Mouse (Mus musculus) T-helper 17 cell (primary cell): ENCODE data around the gene Sec23b.

ENCODE experiments used
- in situ Hi-C, 2 experiments: fragments of 300-600 bp; cut with MboI, MseI; formaldehyde crosslinking; loops; 1 replicate in 1 of 2; 2 replicates in 1 of 2; pipeline ENCODE4 v1.15.1; 2025; ENCODE audit warnings: high pct_unique_total_duplicates in 2 of 2

Sec23b gene

GRCm38 (mm10) chr2:144555820-144556552 lies at the start of gene Sec23b:
Sec23b (plus strand) TSS chr2:144556229.
- in situ Hi-C loops = no loop called here

DNA sequence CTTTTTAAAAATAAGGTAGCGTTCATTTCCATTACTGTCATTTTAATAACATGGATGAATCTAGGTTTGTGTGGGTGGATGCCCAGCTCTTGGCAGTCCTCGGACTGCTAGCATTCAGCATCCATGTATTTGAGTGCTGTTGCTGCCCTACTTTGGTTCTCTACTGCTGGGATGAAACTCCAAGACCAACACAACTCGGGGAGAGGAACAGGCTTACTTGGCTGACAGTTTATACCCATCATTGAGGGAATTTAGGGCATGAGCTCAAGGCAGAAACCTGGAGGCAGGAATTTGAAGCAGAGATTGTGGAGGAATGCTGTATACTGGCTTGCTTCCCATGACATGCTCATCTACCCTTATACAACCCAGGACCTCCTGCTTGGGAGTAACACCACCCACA lies 41.4 kb upstream of the Sec23b start:
- in situ Hi-C loops = no loop called here

DNA sequence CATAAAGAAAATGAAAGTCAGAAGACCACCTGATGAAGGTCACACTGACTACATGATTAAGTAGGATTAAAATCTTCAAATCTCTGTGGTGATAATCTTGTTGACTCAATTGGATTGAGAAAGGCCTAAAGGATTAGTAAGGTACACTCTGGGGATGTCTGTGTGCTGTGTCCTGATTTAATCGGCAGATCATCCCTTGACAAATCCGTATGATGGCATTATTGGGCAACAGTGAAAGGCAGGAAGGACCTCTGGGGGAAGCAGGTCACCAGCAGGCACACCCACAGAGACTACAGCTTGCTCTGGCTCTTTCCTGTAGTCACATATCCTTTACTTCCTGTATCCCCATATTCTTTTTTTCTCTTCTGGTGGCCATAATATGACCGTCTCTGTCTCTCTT lies 36.3 kb upstream of the Sec23b start:
- in situ Hi-C loops = no loop called here

DNA sequence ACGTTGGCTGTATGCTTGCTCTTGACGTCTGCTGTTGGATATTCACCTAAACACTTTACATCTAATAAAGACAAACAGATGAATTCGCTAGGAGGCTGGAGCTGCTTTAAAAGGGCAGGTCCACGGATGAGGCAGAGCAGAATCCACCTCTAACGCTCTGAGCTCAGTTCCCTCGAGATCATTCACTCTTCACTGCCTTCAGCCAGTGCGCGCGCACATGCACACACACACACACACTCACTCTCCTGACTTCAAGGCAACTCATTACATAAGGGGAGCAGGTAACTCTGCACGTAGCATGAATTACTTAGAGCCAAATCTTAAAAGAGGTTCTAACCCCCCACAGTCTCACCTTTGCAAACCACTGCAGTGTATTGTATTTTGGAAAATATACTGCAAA lies 30.2 kb upstream of the Sec23b start:
- in situ Hi-C loops = loop anchor here in 1 of 2 experiments (5.0 kb wide), 1 partner anchor 514 kb away; the partner anchor contains the start of gene Rrbp1

DNA sequence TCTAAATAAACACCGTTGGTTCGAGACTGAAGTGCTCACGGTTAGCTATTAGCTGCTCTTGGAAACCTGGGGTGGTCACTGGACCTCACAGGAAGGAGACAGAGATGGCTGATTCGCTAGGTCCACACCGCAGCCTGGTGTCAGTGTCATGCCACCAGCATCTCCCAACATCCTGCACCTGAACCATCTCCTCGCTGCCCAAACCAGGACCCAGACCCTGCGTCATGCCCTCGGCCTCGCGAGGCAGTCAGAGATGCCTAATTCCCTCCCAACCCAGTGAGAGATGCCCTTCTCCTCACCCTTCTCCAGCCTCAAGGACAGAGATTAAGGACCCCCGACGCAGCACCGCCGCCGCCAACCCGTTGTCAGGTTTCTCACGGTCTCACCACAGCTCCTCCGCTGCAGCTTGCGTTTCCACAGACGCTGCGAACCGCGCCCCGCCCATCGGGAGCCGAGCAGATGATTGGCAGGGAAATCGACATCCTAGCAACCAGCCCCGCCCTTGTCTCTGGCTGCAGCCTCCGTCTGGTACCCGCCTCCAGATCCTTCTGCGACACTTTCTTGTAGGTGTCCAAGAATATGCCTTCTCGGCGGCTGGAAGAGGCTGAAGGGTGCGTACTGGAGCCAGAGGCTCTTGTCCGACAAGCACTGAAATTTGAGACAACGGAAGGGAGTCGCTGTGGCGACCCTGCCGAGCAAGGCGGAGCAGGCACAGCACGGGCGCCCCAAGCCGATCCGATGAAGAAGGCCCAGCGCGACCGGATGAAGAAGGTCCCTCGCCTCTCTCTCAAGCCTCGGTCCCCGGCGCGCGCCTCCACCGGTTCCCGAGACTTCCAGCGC lies 28.8 kb upstream of the Sec23b start, which contains the start of the genes Dzank1 and Polr3f:
TSS of gene Dzank1 (minus strand) at position 434 of the 840 bp plus-strand sequence.
TSS of gene Polr3f (plus strand) at position 738 of the 840 bp plus-strand sequence.
- in situ Hi-C loops = loop anchor here in 1 of 2 experiments (5.0 kb wide), 1 partner anchor 515 kb away; the partner anchor contains the start of gene Rrbp1

DNA sequence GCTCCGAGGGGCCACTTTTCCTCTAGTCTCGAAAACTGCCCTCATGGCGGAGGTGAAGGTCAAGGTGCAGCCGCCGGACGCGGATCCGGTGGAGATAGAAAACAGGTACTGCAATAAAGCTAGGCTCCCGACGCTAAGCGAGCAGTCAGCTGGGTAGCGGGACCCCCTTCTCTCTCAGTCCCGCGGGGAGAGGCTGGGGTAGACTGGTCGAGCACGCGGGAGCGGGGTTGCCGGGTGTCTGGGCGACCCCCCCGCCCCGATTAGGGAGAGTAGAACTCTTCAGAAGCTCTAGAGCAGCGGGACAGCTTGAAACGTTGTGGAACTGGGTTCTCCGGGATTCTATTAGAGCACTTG lies 28.2 kb upstream of the Sec23b start:
- in situ Hi-C loops = loop anchor here in 1 of 2 experiments (5.0 kb wide), 1 partner anchor 515 kb away; the partner anchor contains the start of gene Rrbp1

DNA sequence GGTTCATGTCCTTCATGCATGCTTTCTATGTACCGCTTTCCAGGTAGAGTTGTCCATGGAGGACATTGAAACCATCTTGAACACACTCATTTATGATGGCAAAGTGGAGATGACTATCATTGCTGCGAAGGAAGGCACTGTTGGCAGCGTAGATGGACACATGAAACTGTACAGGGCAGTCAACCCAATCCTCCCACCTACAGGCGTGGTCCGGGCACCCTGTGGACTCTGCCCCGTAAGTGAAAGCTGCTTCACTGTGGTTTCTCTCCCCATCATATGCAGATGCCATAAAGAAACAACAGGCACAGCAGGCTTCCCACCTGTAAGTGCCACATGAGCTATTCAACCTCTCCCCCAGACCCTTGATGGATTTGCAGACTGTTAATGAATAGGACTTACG lies 18.9 kb upstream of the Sec23b start:
- in situ Hi-C loops = no loop called here

DNA sequence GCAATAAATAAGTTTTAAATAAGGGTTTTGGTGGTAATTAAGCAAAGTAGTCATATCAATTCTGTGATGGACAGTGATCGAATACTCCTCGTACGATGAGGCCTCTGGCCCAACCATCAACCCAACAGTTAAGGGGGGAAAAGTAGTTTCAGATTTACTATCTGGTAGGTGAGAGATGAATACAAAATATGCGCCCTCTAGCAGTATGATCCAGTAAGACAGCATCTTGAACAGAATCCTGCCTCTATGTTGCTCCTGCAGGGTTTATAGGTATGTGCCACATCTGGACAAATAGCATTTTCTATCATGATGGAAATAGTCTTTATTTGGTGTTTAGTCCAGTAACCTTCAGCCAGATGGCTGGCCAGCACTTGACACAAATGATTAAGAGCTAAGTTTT lies 14.8 kb upstream of the Sec23b start:
- in situ Hi-C loops = no loop called here

DNA sequence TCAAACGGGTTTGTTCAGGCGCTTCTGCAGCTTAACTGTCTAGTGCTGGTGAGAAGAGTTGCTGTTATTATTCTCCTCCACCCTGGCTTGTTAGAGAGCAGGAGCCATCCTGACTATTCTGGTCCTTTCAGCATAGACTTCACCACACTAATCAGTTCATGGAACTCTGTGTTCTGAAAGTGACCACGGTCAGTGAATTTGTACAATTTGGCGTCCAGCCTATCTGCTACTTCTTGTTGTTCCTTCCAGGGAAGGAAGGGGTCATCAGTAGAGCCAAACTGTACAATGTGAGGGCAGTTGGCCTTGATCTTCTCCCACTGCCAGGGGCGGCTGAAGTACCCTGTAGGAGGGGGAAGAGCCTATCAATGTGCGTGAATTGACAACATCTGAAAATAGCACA lies 12.4 kb upstream of the Sec23b start:
- in situ Hi-C loops = no loop called here

GRCm38 (mm10) chr2:144544630-144545029 lies 11.4 kb upstream of the Sec23b start:
- in situ Hi-C loops = no loop called here

GRCm38 (mm10) chr2:144545061-144545460 lies 11.0 kb upstream of the Sec23b start:
- in situ Hi-C loops = no loop called here

- in situ Hi-C loops = no loop called here
Measured at GRCm38 (mm10) chr2:144545481-144545880, 10.5 kb upstream of the Sec23b start.

DNA sequence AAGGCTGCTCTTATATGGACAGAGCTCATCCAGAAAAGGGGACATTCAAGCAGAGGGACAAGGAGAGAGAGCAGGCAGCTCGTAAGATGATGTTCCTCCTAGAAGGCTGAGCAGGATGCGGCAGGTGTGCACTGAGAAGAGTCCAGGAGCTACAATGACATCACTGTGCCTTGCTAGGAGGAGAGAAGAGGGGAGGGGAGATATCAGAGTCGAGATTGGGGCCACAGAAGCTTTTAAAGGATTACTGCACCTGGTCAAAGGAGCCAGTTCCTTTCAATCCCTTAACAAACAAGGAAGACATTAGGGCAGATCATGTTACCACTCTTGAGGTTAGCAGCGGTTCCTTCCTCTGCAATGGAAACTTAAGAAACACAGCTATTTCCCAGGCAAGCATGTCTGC lies 8.5 kb upstream of the Sec23b start:
- in situ Hi-C loops = no loop called here

GRCm38 (mm10) chr2:144550529-144550928 lies 5.5 kb upstream of the Sec23b start, which contains the start of gene Rbbp9:
Rbbp9 (minus strand) TSS chr2:144550869.
- in situ Hi-C loops = no loop called here

GRCm38 (mm10) chr2:144553905-144554304 lies 2.1 kb upstream of the Sec23b start:
- in situ Hi-C loops = no loop called here

GRCm38 (mm10) chr2:144555286-144555819 lies 676 bp upstream of the Sec23b start:
- in situ Hi-C loops = no loop called here

DNA sequence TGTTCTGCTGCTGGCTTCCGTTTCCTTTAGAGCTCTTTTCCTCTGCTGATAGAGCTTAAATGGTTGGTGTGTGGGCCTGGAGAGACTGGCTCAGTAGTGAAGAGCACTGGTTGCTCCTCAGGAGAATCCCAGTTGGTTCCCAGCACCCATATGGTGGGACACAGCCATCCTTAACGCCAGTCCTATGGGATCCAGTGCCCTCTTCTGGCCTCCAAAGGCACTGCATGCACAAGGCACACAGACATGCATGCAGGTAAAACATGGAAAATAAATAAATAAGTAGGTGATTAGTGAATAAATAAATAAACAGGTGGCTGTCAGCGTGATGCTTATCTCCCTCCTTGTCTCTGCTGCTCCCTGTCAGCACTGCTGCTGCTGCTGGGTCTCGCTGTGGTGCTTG lies 32.7 kb downstream of the Sec23b start:
- in situ Hi-C loops = loop anchor here (10.0 to 25.0 kb wide), 2 partner anchors 314 to 1324 kb away; partner anchors contain the start of genes Naa20 (in 2 of the 2), Mgme1 (in 1 of the 2) and Snx5 (in 1 of the 2)

- in situ Hi-C loops = loop anchor here (10.0 to 25.0 kb wide), 2 partner anchors 1319 to 1528 kb away; partner anchors contain the start of genes Naa20 (in 2 of the 2) and Snrpb2 (in 1 of the 2)
Measured at GRCm38 (mm10) chr2:144593036-144593435, 37.0 kb downstream of the Sec23b start.

GRCm38 (mm10) chr2:144593951-144594651 lies 38.1 kb downstream of the Sec23b start, which contains the start of gene Smim26:
Smim26 (plus strand) TSS chr2:144594054.
- in situ Hi-C loops = loop anchor here (10.0 to 25.0 kb wide), 2 partner anchors 1318 to 1529 kb away; partner anchors contain the start of genes Naa20 (in 2 of the 2) and Snrpb2 (in 1 of the 2)

DNA sequence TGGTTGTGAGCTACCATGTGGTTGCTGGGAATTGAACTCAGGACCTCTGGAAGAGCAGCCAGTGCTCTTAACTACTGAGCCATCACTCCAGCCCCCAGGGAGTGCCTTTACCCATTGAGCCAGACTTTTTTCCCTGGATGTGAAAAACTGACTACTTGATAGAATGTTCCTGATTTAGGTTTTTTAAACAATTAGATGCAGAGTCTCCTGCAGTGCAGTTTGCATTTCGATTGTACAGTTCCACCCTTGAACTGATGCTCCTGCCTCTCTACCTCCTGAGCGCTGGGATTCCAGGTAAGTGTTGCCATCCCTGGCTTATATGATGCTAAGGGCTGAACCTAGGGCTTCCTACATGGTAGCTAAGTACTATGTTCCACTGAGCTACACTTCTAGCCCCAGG lies 42.0 kb downstream of the Sec23b start:
- in situ Hi-C loops = loop anchor here (10.0 to 25.0 kb wide), 2 partner anchors 1314 to 1533 kb away; partner anchors contain the start of genes Naa20 (in 2 of the 2) and Snrpb2 (in 1 of the 2)
